Mouse (Mus musculus) left cerebral cortex, postnatal 14 days (tissue): ENCODE measurements around the gene Prrx1. TPM values are rescaled to one million over a fixed set of nuclear protein-coding genes. Genes with fewer than 3 reads are reported as not detected.

Experiments used
- DNase-seq, 2 experiments: peaks; one replicate each; pipeline ENCODE4 v3.0.0; 2021 to 2022; ENCODE audit warnings: low spot score in 2 of 2, mixed read lengths in 1 of 2
- intact Hi-C: fragments of 180-260 bp; cut with DNase I; formaldehyde crosslinking; loops from one replicate; pipeline ENCODE4 v1.15.1; 2025
- total RNA-seq, 2 experiments: library from RNA; stranded (reverse); gene quantifications; 2 replicates each; pipeline ENCODE4 v1.2.3; 2021

The Prrx1 gene
- total RNA-seq, 2 experiments from 2014 or later: 5.8 to 6.5 TPM

DNA sequence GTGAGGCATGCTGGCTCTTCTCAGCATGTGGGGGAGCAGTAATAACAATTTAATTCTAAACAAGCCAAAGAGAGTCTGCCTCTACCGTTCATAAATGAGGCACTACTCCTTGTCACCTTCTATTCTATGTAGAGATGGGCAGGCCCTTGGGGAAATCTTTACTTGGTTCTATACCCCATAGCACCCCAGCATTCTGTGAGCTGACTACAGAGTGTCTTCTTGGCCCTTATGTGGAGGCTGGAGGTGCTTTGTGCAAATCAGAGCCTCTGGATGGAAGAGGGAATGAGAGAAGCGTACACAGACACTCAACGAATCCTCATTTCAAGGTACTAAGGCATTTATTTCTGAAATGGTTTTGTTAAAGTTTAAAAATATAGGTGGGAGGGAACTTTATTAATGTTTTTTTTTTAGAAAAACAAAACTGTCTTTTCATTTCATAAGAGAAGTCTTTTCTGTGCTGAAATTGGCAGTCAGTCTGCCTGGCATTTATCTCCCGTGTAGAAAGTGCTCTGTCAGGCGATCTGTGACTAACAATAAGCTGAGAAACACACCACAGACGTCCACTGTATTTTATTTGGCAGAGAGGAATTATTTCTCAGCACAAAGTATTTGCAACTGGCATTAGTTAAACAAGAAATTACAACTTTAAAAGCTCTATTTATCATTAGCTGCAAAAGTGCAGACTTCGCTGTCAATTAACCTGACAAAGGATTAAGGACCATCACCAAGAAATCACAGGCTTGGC lies 33.2 kb downstream of the Prrx1 start:
- intact Hi-C loops: no loop called here

GRCm38 (mm10) chr1:163277069-163277468 lies 36.4 kb downstream of the Prrx1 start:
- intact Hi-C loops: no loop called here
- no peak for DNase-seq

More for the DNA sequence above, 33.2 kb downstream of the Prrx1 start:
- DNase-seq: no peak

DNA sequence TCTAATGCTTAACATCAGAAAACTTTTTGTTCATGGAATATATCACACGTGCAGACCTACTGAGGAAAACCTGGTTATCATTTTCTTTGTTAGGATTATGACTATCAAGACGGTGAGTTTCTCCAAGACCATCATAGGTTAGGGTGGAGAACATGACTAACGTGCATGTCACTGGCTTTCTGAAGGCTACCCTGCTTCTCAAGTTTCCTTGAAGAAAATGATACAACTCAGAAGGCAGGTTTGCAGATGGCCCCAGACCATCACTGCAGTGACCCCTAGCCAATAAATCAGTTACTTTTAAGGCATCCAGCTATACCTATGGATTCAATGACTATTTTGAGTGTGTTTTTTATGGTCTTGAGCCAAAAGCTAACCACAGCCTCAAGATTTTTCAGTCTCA lies 38.6 kb downstream of the Prrx1 start:
- intact Hi-C loops: no loop called here
- no peak for DNase-seq

GRCm38 (mm10) chr1:163273132-163273531 lies 40.4 kb downstream of the Prrx1 start:
- intact Hi-C loops: no loop called here
- no peak for DNase-seq

DNA sequence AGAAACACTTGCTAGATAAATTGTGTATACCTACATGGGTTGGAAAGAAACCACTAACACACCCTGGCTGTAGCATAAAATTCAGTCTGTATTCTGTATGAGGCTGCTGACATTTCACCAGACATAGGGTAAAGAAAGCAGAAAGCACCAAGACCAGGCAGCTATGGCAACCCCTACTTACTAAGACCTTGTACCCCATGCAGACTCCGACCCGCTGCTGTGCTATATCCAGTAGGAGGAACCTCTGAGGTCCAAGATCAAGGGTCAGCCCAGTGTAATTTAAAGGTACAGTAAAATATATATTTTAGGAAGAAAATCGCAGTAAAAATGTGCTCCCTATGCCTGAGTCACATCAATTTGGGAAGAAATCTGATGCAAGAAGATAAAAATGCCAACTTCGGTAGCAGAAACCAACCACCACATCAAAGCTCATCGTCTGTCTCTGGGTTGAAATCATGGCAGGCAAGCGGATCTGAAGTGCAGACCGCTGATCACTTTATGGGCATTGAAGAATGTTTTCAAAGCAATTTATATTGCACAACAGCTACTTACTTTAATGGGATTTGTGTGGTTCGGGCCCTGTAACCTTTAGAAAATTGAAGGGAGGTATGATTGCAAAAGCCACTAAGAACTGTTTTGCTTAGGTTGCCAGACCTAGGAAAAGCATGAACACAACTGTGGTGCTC lies 46.5 kb downstream of the Prrx1 start:
- intact Hi-C loops: no loop called here
- no peak for DNase-seq

GRCm38 (mm10) chr1:163257298-163257697 lies 56.2 kb downstream of the Prrx1 start:
- peak in 1 of 2 experiments; percentile 7 for DNase-seq
- intact Hi-C loops: no loop called here

- no peak for DNase-seq
- intact Hi-C loops: no loop called here
Measured at GRCm38 (mm10) chr1:163255884-163256283, 57.6 kb downstream of the Prrx1 start.

DNA sequence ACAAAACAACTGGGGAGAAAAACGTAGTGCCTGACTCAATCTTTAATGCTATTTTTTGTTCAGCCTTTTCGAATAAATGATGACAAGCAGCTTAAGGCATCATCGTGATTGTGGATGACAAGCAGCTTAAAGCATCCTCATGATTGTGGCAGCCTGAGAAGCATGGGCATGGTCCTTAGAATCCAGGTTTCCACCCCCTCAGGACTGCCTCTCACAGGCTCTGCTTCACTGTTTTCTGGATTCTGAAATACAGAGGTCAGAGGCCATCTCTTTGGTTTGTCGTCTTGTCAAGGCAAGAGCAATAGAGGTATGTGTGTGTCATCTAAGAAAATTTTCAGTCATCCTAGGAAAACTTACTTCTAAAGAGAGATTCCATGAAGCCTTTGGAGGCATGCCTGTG lies 60.7 kb downstream of the Prrx1 start:
- intact Hi-C loops: no loop called here
- DNase-seq: no peak

GRCm38 (mm10) chr1:163252331-163252730 lies 61.2 kb downstream of the Prrx1 start:
- intact Hi-C loops: no loop called here
- peak; percentile 5 to 13 for DNase-seq

DNA sequence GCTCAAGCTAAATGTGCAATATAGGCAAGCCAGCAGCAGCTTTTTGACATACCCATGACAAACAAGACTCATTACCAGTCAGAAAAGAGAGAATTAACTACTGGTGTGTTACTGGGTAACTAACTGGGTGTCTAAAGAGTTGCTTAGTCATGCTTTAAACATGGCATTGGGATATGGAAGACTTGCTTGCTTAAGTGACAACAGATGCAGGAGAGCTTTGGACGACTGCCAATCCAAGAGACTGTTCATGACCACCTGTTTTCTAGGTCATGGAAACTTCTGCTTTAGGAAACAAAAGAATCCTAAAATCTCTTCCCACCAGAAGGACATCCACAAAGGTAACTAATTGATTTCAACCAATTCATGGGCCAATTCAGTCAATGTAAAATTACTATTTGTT lies 61.7 kb downstream of the Prrx1 start:
- DNase-seq: peak in 1 of 2 experiments; percentile 12

GRCm38 (mm10) chr1:163238950-163239349 lies 74.6 kb downstream of the Prrx1 start:
- no peak for DNase-seq
- intact Hi-C loops: no loop called here

More for the DNA sequence above, 61.7 kb downstream of the Prrx1 start:
- intact Hi-C loops: no loop called here

DNA sequence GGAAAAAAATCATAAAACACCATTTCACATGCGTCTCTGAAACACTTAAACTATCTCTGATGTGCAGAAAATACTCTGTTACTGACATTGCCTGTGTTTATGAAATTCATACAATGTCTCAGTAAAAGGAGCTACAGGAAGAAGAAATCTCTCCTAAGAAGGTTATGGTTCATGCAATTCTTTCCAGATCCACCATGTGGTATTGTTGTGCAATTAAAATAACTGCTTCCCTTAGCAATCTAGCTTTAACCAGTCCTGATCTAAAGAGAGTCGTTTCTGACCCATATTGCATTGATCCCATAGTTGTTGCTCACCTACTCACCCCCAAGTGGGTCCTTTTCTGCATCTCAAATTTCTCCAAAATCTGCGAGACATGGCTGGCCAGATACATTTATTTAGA lies 82.3 kb downstream of the Prrx1 start:
- DNase-seq: no peak
- intact Hi-C loops: no loop called here

DNA sequence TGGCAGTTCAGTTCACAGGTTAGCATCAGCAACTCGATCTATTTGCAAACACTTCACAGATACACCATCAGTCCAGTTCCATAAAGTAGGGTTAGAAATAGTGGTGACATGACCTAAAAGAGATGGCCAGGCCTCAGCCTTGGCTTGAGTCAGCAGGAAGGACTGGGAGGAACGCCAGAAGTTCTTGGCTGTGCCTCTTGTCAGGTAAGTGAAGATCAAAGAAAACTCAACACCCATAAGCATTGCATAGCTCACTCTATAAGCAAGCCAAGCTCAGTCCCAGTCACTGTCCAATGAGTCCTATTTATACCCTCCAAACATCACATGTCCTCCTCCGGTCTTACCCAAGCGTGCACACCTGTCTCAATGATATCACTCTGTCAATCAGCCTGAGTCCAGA lies 87.2 kb downstream of the Prrx1 start:
- intact Hi-C loops: no loop called here
- DNase-seq: no peak

GRCm38 (mm10) chr1:163221767-163222166 lies 91.7 kb downstream of the Prrx1 start:
- DNase-seq: no peak
- intact Hi-C loops: no loop called here

DNA sequence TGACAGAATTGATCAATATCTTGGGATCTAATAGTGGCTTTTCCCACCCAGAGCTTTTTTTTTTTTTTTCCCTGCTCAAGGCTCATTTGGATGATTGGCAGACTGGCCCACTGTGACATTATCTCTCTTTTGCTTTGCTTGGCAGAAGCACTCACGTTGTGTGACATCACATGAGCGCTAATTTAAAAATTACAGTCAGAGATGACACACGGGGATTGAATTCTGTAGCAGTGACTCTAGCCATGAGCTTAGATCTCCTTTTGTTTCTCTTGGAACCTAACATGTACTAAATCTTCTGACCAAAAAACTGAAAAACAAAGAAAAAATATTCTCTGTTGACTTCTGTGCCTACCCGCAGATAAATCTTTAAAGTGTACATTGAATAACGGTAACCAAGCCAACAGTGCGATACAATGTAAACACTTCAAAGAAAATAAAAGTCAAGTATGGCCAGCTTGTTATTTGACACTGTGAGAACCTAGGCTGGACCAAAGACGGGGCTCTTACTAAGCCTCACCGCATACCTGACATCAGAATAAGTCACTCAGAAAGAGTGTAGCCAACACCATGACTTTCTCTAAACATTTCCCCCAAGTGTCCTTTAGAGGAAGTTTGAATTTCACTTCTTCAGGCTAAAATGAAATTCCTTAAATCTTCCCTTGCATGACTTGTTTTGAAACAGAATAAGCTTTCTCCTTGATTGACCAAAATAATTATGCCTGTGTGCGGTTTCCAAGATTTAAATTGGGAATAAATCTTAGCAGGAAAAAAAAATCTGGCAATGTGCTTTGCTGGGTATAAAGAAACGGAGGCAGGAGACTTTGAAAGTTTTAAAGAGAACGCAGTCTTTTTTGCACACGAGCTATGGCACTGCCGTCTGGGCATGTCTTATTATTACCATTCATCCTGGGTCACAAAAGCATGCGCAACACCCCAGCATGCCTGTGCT lies 104.3 kb downstream of the Prrx1 start:
- intact Hi-C loops: no loop called here
- no peak for DNase-seq

DNA sequence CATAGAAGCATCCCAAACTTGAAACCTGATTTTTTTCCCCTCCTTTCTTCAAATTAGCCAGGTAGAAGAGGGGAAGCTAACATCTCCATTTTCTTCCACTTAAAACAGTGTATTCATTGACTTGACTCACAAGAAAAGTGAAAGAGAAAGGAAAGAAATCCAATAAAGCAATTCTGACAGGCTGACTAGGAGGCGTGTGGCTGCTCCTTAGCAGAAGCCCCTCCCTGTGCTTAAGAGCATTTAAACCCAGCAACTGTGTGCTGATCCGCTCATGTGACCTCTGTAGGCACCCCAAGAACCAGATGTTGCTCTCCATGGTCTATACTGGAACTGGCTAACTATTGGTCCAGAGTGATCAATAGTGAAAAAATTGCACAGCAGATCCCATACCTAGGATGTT lies 114.7 kb downstream of the Prrx1 start:
- no peak for DNase-seq

DNA sequence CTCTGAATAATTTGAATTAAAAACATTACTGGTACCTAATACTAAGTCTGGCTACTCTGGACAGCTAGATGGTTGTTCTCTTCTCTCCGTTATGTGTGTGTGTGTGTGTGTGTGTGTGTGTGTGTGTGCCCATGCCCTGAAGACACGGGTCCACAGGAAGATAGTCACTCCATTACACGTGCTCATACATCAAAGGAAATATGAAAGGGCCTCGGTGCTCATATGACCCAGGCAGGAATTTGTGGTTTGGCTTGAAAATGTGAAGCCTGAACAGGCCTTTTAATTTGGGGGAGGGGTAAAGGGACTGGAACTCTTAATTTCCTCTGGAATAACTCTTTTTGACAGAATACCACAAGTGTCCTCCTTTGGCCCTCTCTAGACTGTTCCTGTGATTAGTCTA lies 115.5 kb downstream of the Prrx1 start:
- no peak for DNase-seq
- intact Hi-C loops: no loop called here

More for the DNA sequence above, 114.7 kb downstream of the Prrx1 start:
- intact Hi-C loops: no loop called here
